Mouse (Mus musculus) megakaryocyte, embryonic 14.5 days (primary cell): Measurements from ENCODE around the gene Rasl11b.

Source experiments
- FLI1 ChIP-seq: IDR thresholded peaks from 2 replicates; pipeline ENCODE4 v1.6.1; 2012; ENCODE audit warnings: low read length, inconsistent platforms, mixed read lengths
- GATA1 ChIP-seq: IDR thresholded peaks from 3 replicates; pipeline ENCODE4 v1.6.1; 2012; ENCODE audit warnings: mixed read lengths, low read length, inconsistent platforms, borderline replicate concordance

DNA sequence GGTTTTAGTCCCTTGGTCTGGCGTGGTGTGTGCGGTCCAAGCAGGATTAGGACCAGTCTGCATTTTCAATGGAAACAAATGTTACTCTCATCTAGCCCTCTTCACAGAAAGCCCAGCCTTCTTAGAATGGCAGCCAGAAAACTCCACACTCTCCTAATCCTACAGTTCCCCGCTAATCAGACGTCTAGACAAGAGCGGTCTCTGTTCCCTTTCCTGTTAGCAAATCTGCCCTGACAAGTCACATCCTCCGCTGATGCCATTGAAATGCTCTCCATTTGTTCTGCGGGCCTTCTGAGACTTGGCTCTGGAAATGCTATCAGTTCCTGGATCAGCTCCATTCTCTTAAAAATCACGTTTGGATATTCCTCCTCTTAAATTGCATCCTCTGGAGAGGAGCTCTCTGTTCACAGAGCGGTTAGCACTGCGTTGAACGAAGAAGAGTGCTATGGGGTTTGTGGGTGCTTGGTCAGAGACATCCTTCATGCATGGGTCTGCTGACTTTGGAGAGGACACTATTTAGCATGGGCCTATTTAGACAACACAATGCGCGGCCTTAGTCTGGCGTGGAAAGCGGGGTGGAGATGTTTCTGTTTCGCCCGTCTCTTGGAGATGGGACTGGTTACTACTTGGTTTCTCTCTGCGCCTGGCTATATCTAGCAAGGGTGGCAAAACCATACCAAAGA is 21.8 kb upstream of the Rasl11b start:
- TF ChIP-seq FLI1 = no peak
- TF ChIP-seq GATA1 = no peak
